Mouse (Mus musculus) brain, embryonic 14.5 days (tissue): ENCODE results near the gene Kyat3.

Experiments used
- CTCF ChIP-seq: fragments of 200-500 bp; IDR thresholded peaks from 2 replicates; pipeline ENCODE4 v1.5.1; 2012; ENCODE audit warnings: inconsistent platforms, mild to moderate bottlenecking, moderate library complexity, borderline replicate concordance; ENCODE audit not compliant: insufficient read depth, insufficient read length; ENCODE audit errors: extremely low read depth
- POLR2A ChIP-seq: fragments of 200-500 bp; IDR thresholded peaks from 2 replicates; pipeline ENCODE4 v1.6.1; 2012; ENCODE audit warnings: mild to moderate bottlenecking, inconsistent platforms, borderline replicate concordance; ENCODE audit not compliant: poor library complexity, insufficient read depth, insufficient read length, severe bottlenecking; ENCODE audit errors: extremely low read depth

- TF ChIP-seq CTCF (no peak), POLR2A (no peak)
Observed at GRCm38 (mm10) chr3:142674607-142675006, 26.2 kb upstream of the Kyat3 start.
